Mouse (Mus musculus): ENCODE measurements around the gene Ubap1. TPM values are rescaled to one million over a fixed set of nuclear protein-coding genes. Genes with fewer than 3 reads are reported as not detected.

Gene Ubap1
- 37.2 and 43.2 TPM in 2 replicates for polyA plus RNA-seq (2015; fragmentation: Nextera tagmentation; extraction: Ambion mirVana)

DNA sequence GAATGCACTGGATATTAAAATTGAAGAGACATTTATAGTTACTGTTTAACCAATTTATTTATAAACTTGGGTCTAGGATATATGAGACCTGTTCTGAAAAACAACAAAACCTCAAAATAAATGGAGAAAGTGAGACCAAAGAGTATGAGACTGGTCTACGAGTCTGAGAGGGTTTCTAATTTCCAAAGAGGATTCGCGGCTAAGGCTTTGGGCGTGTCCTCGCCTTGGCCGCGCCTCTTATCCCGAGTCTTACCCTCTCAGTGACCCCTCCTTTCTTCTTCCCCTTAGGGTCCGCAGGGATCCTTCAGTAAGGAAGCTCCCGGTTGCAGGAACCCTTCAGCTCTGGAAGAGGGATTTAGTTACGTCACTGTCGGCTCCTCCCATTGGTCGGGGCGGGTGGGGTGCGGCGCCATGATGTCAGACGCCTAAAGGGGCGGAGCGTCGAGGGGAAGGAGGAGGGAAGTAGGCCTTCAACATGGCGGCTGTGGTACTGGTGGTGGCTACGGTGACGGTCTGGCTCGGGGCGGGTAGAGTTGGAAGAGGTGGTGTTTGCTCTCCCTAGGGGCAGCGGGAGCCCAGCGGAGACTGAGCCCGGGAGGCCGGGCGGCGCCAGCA is at the start of gene Ubap1:
Gene Ubap1, plus strand, starts transcription at position 413 of the 615 bp plus-strand sequence.
- peak; percentile 92 for DNase-seq (ENCODE audit: low spot score)

DNA sequence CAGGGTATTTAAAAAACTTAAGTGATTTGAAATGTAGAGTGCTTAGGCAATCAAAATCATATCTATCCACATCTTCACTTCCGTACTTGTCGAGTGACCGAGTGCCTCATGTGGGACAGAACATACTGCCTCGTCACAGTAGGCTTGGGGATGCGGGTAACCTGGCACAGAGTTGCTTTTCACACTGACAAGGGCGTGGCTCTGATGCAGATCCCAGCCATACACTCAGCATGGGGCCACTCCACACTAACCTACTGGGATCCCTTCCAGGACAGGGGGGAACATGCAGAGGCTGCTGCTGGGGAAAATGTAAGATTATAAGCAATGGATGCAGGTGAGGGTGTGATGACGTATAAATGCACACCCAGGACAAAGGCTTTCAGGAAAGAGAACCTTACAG is 45.1 kb upstream of the Ubap1 start:
- no peak for DNase-seq (ENCODE audit: low spot score)

DNA sequence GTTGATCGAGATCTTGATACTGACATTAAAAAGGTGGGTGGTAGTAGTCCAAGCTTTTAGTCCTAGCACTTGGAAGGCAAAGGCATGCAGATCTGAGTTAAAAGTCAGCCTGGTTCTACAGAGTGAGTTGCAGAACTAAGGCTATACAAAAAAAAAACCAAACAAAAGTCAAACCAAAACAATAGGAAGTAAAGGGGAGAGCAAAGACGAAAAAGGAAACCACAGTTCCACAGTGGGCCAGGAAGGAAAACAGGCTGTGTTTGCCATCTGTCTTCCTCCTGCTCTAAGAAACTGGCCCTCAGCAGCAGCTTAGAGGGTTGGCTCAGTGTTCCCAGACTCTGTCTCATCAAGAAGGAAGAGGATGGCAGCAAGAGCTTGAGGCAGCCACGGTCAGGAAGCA is 44.5 kb upstream of the Ubap1 start:
- DNase-seq (ENCODE audit: low spot score): peak; percentile 15

DNA sequence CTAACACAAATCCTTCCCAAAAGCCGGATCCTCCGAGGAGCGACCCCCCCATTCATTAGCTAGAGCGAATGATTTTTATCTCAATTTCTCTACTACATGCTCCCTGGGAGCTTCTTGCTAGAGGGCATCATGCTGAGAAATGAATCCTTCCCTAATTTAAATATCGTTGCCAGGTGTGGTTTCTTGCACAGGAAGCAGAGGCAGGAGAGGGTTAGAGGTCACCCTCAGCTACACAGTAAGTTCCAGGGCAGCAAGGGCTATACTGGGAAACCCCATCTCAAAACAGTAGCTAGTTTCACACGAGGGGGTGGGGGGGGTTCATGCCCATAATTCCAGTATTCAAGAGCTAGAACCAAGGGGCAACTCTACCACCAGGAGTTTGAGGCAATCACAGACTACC is 41.4 kb upstream of the Ubap1 start:
- no peak for DNase-seq (ENCODE audit: low spot score)

DNA sequence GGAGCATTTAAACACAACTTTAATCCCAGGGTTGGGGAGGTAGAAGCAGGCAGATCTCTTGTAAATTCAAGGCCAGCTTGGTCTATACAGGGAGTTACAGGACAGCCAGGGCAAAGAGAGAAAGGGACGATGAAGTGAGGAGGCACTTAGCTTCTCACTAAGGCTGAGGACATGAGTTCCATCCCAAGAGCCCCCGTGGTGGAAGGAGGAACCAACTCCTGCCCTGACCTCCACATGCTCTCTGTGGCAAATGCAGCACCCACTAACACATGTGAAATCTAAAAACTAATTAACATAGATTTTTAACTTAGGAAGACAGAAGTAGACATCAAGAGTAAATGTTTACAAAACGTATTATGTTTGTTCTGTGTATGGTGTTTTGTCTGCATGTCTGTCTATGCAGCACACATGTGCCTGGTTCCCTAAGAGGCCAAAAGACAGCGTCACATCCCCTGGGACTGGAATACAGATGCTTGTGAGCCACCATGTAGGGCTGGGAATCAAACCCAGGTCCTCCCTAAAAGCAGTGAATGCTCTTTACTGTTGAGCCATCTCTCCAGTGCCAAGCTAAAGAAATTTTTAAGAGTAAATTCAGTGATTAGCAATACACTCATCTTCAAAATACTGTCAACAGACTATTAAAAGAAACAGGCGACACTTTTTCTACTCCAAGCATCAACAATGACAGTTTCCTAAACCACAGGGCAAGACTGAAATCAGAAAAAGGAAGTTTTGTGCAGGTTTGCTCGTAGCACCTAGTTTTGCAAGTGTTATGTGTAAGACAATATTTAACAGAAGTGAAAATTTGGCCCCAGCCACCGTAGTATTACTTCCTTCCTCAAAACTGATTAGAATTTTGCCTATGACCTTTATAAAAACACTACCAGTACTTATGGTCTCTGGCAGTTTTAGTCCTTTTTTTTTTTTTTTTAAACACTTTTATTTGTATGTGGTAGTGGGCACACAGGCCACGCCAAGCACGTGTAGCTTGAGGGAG is 37.9 kb upstream of the Ubap1 start:
- DNase-seq (ENCODE audit: low spot score): no peak

DNA sequence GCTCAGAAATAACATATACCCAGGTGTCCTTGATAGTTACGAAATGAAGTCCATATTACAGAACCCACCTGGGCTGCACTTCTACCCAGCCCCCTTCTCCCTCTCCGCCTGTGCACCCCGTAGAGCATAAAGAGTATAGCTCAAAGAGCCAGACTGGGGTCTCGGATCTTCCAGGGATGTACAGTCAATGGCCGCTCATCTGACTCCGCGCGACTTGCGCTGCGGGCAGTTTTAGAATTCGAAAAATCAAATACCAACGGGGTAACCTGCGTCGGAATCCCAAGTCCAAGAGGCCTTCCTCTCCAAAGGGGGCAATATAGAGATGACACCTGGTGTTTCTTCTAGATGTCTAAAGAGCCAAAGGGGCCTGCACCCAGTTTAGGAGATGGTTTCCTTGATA is 35.1 kb upstream of the Ubap1 start:
- no peak for DNase-seq (ENCODE audit: low spot score)

DNA sequence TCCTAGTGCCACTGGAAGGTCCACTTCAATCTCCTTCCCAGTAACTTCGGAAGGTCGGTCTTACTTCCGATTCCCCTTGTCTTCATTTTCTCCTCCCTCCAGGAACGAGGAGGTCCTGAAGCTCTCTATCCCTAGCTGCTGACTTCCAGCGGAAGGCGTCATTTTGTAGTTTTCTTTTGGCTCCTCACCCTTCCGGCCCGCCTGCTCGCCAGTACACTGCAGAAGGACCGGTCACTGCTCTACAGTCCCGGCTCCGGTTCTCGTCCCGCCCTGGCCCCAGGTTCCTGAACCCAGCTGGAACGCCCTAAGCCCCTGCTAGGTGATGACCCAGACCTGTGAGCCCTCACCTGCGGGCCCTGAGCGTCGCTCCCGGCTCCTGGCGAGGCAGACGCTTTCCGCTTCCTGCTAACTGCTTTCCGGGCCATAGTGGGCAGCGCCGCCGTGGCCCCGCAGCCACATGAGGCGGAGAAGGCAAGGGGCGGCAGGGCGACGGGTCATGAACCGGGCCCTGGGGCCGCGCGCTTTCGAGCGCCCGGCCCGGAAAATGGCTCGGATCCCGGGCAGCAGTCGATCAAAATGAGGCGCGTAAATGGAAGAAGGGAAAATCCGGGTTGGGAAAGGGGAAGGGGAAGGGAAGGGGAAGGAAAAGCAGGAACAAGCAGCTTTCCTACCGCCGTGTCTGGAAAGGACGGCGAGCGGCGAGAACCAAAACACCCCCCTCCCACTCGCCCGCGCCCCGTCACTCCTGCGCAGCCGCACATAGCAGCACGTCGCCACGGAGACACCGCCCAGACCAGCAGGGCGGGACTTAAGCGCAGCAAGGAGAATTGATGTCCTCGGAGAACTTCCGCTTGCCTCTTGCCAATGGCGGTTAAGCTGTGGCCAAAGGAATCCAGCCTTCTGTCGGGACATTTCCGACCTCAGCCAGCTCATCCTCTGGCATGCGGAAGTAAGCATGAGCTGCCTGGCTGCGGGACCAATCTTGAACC is 34.4 kb upstream of the Ubap1 start, which contains the start of gene Dcaf12:
Gene Dcaf12, minus strand, starts transcription at position 749 of the 989 bp plus-strand sequence.
- peak; percentile 92 for DNase-seq (ENCODE audit: low spot score)

DNA sequence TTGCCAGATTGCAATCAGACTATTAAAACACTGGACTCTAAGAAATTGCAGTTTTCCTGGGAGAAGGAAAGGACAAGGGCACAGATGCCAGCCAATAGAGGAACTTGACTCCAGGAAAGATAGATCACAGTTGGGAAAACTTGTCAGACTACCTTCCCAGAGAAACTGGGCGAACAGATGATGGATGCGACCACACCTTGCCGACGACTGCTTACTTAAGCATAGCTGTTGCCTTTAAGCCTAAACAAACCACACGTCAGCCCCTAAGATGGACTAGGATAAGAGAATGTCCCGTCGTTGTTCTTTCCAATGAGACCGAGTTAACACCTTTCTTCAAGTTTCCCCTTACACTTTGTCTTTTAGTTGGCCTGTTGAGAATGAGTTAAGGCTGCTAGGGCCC is 33.6 kb upstream of the Ubap1 start:
- no peak for DNase-seq (ENCODE audit: low spot score)

DNA sequence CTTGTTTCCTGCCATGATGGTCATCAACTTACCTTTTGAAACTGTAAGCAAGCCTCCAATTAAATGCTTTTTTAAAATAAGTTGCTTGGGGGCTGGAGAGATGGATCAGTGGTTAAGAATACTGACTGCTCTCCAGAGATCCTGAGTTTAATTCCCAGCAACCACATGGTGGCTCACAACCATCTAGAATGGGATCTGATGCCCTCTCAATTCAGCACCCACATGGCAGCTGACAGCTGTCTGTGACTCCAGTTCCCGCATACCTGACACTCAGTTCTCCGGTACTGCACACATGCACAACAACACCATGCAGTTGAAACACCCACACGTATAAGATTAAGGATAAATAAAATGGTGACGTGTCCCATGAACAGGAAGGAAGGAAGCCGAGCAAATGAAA is 30.5 kb upstream of the Ubap1 start:
- DNase-seq (ENCODE audit: low spot score): no peak

DNA sequence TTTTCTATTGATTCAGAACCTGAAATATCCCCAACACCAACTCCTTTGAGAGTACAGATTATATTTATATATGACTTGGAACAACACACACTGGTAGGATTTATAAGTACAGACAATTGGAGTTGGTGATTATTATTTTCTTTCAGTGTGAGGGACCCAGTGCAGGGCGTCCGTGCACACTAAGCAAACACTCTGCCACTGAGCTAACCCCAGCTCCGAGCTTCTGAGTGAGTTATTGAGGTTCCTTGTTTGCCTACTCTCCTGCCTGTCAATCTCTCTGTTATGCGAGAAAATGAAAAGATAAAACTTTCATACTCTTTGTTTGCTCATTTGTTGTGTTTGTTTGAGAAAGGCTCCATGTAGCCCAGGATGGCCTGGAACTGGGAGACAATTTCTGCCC is 27.8 kb upstream of the Ubap1 start:
- DNase-seq (ENCODE audit: low spot score): no peak

DNA sequence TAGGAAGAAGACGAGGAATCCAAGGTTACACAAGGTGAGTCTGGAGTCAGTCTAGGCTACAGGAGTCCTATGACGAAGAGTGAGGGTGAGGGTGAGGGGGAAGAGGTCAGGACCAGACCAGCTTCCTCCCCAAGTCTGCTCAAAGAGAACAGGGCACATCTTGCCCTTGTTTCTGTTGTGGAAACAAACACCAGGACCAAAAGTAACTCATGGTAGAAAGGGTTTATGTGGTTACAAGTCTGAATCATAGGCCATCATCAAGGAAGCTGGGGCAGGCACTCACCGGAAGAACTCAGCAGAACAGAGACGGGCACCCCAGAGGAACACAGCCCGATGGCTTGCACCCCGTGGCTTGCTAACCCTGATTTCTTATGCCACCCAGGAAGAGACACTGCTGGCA is 21.9 kb upstream of the Ubap1 start:
- no peak for DNase-seq (ENCODE audit: low spot score)

DNA sequence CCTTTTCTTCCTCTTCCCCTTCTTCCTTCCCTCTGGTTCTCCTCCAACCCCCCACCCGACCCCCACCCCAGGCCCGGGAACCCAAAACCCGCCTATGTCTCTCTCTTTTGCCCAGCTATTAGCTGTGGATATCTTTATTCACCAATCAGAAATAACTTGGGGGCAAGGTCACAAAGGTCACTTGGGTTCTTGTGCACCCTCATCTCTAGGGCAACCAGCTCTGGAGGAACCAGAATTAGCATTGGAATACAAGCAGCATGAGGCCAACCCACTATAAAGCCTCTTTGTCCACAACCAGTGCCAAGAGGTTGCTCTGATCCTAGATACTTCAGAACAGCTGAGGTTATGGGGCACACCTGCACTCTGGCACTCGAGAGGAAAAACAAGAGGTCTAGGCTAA is 19.3 kb upstream of the Ubap1 start:
- DNase-seq (ENCODE audit: low spot score): no peak

DNA sequence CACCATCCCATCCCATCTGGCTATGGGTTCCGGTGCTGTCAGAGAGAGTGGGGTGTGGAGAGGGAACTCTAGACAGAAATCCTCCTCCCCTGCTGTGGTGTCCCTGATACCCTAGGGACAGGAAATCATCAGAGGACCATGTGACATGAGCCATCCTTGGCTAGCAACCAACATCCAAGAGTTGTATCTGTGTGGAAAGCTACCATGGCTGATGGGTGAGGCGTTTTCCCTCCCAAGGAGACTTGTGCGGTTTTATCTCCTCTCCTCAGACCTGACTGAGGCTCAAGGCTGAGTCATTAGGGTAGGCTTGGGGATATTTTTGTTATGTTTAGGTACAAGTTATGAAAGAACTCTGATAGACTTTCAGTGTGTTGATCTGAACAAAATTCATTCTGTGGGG is 17.7 kb upstream of the Ubap1 start:
- DNase-seq (ENCODE audit: low spot score): no peak

DNA sequence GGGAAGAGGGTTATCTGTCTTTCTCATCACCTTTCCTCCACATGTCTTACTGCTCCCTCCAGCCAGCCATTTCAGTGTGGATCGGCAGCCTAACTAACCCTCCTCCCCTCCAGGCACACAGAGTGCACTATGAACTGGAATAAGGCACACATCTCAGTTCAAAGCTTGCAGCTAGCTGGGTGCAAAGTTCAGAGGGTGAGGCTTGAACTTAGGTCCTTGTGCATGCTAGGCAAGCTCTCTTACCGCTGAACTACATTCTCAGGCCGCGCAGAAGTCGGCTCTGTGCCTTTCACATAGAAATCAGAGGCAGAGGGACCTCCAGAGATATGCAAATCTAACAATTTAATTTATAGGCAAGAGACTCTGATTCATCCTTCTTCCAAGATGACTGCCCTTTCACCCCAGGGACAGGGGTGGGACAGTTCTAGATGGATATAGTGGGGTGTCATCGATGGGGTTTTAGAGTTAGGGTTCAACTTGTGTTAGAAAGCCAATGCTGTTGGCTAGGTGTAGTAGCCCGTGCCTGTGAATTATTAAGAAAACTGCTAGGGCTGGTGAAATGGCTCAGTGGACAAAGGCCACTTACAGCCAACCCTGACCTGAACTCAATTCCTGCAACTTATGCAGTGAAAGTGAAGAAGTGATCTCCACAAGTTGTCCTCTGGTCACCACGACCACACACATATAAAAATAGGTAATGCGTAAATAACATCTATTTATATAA is 16.9 kb upstream of the Ubap1 start:
- no peak for DNase-seq (ENCODE audit: low spot score)

DNA sequence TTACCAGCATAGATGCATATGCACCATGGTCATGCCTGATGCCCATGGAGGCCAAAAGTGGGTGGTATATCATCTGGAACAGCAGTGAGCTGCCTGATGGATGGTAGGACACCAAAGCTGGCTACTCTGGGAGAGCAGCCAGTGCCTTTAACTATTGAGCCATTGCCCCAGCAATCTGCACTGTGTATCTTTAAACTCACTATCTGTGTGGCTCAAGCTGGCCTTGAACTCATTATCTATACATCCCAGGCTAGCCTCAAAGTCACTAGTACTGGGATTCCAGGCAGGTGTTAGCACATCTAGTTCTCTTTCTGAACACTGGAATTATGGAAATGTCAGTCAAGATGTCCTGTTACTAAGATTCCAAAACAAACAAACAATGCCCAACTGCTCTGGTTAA is 12.2 kb upstream of the Ubap1 start:
- no peak for DNase-seq (ENCODE audit: low spot score)

DNA sequence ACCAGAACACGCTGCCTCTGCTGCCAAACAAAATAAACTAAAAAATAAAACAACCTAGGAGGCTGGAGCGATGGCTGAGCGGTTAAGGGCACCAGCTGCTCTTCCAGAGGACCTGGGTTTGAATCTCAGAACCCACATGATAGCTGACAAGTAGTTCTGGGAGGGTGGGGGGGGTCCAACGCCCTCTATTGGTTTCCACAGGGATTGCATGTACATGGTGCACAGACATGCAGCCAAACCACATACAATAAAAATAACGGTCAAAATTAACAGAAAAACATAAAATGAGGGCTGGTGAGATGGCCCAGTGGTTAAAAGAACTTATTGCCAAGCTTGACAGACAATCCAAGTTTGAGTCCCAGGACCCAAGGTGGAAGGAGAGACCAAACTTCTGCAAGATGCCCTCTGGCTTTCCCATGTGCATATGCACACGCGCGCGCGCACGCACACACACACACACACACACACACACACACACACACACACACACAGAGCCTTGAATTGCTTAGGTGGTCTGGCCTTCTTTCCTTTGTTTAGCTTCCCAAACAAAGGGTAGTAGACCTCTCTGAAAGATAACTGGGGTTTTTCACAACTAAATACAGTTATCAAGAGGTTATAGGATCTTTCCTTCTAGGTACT is 7.8 kb upstream of the Ubap1 start:
- no peak for DNase-seq (ENCODE audit: low spot score)

DNA sequence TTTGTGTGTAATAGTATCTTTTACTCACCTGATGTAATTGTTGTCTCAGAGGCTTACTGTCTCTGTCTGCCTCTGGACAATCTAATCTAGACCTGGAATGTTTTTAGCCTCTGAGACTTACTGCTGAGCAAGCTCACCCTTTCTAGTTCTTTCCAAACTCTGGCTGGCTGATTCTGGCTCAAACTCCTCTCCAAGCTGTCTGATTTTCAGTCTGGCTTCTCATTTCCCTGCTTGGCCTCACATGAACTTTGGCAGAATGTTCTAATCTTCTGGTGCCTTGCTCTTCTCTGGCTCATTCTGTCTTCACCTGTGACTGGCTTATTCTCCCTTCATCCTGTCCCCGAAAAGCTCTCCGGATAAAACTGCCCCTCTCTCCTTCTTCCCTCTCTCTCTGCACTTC is 2.8 kb upstream of the Ubap1 start:
- DNase-seq (ENCODE audit: low spot score): no peak

DNA sequence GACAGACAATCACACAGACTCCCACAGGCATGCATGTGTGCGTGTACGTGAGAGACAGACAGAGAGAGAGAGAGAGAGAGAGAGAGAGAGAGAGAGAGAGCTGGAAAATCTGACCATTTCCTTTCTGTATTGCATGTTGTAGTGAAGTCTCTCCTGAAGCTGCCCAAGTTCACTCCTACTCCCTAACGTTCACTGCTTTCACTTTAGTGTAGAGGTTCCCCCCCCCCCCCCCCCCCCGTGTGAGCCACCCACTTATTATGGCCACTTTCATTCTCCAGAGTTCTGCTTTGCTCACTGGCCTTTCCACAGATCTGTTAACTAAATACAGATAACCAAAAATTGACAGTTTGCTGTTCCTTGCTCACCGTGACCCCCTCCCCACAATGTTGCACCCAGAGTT is 957 bp upstream of the Ubap1 start:
- no peak for DNase-seq (ENCODE audit: low spot score)

DNA sequence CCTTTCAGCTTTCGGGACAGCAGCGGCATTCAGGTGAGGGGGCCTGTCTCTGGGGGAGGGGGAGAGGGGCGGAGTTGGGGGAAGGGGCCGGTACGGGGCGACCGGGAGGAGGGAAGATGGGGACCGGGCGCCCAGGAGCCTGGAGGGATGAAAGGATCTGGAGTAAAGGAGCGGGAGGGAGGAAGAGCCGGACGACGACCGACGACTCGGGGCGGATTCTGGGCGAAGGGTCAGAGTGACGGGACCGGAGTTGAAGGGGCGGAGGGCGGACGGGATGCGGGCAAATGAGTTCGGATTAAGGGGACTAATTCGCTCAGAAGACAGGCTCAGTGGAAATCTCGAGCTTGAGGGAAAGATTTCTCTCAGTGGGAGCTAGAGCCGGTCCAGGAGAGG is 399 bp downstream of the Ubap1 start:
- no peak for DNase-seq (ENCODE audit: low spot score)

DNA sequence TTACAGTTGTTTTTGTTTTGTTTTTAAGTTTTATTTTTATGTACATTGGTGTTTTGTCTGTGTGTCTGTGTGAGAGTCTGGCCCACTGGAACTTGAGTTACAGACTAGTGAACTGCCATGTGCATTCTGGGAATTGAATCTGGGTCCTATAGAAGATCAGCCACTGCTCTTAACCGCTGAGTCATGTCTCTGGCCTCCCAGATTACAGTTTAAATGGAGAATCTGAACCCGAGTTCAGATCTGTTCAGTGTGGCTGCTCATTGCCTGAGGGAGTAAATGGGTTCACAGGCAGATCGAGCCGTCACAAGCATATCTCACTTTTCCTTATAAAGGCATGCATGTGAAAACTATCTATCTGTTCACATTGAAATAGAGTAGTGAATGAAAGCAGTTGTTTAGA is 4.0 kb downstream of the Ubap1 start:
- DNase-seq (ENCODE audit: low spot score): no peak
